Mouse (Mus musculus): ENCODE data around the gene Ssbp2.

Ssbp2 gene

DNA sequence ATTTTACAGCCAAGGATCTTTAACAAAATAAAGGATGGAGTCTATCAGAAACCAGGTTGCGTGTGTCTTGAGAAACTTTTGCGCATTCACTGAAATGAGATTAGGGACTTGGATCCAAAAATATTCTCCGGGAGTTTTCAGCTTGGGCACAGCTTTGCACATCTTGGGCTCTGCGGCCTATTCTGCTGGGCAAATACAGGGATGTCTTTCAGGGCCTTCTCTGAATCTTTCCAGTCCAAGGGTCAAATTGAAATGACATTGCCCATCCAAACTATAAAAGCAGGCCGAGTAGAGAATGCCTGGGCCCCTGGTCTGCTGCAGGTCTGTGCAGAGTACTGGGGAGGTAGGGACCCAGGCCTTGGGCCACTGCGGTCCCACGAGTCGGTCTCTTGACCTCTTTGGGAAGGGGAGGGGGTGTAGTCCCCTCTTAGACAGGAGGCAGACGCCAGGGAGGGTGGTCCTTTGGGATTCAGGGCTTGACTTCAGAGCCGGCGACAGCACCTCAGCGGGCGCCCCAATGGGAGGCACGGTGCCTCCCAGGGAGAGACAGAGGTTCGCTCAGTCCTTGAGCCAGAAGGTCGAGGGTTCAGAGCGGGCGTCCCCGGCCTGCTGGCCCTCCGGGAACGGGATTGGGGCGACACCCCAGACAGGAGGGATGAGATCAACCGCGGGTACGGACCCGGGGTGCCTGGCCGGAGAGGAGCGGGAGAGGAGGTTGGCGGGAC, at the start of gene Ssbp2:
Gene Ssbp2, plus strand, starts transcription at position 388 of the 725 bp plus-strand sequence.
- DNase-seq (ENCODE audit: low spot score in 2 of 2): no peak

DNA sequence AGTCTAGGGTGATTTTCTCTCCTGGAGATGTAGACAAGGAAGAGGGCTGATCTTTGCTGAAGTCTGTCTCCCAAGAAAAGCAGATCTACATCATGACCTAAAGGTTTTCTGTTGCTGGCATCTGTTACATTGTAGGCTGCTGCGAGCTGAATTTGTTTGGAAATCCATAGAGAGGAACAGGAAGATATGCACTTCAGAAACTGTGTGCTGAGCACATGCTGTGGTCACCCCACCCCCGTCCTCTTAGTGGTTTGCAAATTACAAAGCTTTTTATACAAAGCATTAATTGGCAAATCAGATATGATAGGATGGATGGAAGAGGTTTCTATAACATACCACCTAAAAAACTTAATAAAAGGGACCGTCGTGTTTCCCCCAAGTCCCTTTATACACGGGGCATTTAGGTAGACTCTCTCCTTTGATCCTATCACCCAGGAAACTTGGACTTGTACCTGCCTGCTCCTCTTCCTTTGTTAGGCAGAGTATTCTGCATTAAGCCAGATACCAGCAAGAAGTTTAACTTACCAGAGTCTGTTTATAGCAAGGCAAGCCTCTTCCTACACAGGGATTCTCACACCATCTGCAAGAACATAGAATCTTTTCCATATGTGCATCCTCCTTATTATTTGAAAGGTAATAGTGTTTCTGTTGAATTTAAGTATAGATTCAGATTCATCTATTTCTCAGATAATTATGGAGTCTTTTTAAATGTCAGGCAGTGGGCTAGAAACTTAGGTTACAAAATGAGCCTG, 46.2 kb upstream of the Ssbp2 start:
- DNase-seq (ENCODE audit: low spot score in 2 of 2): no peak

DNA sequence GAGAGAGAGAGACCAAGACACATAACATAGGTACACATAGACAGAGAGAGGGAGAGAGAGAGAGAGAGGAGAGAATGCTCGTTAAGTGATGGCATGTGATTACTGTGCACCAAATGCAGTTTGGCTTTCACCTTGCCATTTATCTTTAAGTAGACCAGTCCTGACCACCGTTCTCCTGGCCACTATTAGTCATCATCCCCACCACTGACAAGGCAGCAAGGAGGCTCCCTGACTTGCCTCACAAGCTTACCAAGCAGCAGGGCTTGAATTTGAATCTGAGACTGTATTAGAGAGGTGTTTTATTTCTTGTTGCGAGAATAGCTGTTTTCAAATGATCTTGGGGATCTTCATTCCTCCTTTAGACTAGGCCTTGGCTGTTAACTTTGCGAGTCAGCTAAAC, 44.2 kb upstream of the Ssbp2 start:
- no peak for DNase-seq (ENCODE audit: low spot score in 2 of 2)

DNA sequence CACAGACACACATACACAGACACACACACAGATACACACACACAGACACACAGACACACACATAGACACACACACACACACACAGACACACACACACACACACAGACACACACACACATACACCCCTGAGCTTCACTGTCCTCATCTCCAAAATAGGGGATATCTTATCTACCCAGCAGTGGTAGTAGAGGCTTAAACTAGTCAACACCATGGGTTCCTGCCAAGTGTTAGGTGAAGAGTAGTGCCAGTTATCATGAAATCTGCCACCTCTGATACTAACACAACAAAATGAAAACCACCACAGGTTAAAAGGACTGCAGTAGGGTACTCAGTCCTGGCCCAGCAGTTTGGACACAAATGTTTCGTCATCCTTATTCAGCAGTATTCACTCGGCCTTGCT, 43.4 kb upstream of the Ssbp2 start:
- no peak for DNase-seq (ENCODE audit: low spot score in 2 of 2)

DNA sequence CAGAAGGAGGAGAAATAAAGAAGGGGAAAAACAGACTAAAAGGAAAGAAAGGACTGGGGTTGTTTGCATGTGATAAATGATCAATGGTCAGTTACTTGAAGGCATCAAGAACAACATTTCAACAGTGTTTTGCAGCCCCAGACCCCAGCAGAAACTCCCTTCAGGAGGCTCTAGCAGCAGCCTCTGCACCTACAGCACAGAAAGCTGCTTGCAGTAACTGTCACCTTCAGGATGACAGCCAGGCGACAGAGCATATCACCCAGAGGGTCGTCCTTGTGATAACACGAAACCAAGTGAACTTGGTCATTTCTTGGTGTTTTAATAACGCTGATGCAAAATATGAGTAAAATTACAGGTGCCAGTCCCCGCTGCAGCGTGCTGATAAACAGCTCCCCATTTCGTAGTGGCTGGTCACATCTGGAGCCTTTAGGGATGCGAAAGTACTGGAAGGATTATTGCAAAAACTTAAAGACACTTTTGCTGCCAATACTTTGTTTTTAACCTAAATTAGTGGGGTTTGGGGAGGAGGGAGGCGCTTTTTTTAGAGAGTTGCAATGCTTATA, 38.6 kb upstream of the Ssbp2 start:
- DNase-seq (ENCODE audit: low spot score in 2 of 2): peak; percentile 38 to 50

DNA sequence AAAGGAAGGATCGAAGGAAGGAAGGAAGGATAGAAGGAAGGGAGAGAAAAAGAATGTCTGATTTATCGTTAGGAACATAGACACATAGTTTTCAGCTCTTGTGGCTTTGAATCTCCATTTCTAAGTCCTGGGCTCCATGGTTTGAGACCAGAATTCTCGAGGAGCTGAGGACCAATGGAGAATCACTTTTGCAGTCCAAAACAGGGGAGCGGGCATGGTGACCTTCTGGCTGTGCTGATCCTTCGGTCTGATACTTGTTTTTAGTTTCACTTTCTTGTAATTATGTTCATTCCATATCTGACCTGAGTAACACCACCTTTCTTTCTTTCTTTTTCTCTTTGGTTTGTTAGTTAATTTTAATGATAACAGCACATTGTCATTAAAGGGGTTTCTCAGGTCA, 29.2 kb upstream of the Ssbp2 start:
- DNase-seq (ENCODE audit: low spot score in 2 of 2): no peak

DNA sequence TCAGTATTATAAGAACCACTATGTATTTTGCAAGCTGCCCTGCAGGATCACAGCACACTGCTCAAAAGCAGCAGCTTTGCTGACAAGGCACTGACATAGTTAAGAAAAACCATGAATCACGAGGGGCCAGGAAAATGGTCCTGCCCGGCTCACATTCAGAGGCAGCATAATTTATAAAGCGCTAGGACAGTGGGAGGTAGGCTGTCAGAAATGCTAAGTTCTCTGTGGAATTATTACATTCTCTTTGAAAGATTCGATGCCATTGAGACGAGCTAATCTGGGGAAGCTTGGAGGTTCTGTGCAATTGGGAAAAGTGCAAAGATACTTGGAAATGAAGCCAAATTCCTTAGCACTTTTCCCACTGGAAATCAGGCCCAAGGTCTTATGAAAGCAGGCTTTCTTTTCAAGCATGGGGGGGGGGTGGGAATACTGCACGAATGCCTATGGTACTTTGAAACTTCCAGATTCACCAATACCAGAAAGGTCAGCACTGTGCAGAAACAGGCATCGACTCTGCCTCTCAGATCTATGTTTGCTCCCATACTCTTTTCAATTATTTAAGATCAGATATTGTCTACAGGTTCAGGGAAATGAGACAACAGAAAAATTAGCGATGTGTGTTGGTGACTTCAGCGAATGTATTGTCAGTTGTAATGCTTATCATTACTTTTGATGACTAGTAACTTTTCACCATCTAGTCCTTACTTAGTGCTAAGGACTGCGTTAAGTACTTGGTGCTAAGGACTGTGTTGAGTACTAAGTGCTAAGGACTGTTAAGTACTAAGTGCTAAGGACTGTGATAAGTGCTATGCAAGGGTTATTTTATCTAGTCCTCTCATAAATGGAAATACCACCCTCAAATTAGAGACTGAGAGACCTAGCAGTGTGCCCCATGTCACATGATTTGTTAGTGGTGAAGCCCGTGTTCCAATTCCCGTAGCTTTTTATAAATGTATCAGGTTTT, 28.4 kb upstream of the Ssbp2 start:
- peak in 1 of 2 experiments; percentile 5 for DNase-seq (ENCODE audit: low spot score in 2 of 2)

DNA sequence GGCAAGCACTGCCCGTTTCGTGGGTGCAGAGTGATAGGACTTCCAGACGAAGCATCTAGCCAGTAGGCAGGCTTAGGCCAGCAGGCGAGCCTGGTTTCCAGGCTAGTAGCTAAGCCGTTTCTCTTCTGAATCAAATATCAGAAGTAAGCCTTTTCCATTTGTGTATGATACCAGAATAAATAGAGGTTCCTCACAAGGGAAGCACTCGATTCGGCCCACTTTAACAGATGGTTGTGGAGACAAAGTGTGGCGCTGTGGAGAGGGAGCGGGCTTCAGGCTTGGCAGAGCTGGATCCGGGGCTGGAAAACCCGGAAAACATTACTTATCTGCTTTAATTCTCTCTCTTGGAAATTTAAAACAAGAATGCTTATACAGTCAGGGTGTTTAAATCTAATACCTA, 27.1 kb upstream of the Ssbp2 start:
- no peak for DNase-seq (ENCODE audit: low spot score in 2 of 2)

DNA sequence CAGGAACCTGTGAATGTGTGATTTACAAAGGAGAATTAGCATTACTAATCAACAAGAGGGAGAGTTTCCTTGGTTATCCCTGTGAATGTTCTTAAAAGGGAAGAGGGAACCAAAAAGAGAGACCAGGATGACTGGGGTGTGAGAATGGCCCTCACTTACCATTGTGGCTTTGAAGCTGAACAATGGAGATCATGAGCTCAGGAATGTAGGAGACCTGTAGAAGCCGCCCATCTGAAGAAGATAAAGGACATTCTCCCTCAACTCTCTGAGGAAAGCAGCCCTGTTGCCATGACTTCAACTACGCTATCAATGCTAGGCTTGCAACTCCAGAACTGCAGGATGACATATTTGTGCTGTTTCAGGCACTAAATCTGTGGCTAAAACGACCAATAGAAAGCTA, 22.2 kb upstream of the Ssbp2 start:
- no peak for DNase-seq (ENCODE audit: low spot score in 2 of 2)

DNA sequence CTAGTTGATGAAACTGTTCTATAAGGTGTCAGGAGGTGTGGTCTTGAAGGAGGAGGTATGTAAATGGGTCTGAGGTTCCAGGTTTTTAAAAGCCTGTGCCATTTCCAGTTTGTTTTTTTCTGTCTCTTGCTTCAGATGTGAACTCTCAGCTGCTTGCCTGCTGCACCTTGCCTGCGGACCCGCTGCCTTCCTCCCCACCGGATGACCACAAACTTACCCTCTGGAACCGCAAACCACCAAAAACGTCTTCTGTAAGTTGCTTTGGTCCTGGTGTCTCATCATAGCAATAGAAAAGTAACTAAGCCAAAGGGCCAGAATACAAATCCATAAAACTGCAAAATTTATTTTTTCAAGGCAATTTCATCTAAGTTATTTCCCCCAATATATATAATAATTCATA, 18.6 kb upstream of the Ssbp2 start:
- DNase-seq (ENCODE audit: low spot score in 2 of 2): no peak

DNA sequence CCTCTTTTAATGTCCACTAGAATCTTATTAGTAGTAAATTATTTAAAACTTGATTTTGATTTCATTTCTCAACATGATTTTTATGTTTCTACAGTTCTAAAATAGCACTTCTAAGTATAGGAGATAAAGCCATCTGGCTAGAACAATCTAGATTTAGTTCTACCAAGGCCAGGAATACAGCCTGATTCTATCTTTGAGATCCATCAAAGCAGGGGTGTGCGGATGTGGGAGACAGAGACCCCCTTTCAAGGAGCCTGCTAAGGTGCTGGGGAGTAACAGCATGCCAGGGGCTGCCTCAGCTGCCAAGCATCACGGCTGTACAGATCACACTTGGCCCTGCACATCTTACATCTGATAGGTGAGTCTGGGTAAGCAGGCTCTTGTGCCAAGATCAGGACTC, 13.4 kb upstream of the Ssbp2 start:
- no peak for DNase-seq (ENCODE audit: low spot score in 2 of 2)

DNA sequence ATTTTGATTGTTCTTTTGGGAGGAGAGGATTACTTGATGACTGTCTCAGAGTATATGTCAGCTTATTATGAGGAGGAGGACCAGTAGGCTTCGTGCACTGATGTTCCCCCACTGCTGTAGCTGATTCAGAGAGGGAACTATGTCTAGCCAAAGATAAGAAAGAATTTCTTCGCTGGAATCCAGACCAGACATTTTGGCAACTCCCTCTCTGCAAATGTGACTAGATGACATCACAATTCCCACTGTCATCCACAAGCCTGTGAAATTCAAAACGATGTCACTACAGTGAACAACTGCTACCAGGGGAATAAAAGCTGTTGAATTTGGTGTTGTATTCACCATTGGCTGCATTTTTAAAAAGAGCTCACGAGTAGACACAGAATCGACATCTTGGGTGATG, 11.1 kb upstream of the Ssbp2 start:
- no peak for DNase-seq (ENCODE audit: low spot score in 2 of 2)

DNA sequence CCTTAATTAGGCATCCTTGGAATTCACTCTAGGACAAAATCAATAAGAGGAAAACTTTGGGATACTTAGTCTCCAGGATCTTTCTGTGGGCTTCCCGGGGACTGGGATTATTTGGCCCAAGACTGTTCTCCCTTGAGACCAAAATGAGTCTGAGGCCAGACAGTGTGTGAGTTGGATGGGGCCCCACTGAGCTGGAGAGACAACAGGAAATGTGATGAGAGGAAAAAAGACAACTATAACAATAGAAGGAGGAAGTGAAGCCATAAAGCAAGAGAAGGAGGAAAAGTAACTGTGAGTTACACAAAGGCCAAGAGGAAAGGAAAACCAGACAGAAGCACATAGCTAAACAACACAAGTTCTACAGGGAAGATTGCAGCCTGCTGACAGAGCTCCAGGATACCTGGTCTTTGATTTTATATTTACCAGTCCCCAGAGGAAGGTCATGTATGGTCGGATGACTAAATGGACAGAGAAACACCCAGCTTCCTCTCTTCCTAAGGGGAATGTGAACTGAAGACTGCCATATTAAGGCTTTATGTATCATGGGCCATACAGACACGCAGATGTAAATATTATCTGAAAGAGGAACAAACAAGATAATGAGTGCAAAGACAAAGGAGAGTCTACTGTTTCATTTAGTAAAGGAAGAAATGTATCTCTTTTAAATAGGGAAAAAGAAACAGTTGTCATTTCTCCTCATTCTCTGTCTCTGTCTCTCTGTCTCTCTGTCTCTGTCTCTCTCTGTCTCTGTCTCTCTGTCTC, 8.5 kb upstream of the Ssbp2 start:
- no peak for DNase-seq (ENCODE audit: low spot score in 2 of 2)

DNA sequence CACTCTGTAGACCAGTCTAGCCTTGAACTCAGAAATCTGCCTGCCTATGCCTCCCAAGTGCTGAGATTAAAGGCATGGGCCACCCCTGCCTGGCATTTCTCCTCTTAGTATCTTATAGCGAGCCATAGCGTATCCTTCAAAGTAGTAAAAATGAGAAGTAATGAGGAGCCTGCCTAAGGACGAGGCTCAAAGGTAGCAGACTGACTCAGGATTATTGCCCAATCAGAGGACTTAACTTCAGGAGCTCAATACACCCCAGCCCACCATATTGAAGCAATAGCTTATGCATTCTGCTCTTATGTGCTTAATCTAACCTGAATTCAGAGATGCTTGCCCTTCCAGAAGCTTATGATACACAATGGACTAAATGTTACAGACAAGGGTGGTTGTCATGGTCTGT, 7.8 kb upstream of the Ssbp2 start:
- DNase-seq (ENCODE audit: low spot score in 2 of 2): no peak

DNA sequence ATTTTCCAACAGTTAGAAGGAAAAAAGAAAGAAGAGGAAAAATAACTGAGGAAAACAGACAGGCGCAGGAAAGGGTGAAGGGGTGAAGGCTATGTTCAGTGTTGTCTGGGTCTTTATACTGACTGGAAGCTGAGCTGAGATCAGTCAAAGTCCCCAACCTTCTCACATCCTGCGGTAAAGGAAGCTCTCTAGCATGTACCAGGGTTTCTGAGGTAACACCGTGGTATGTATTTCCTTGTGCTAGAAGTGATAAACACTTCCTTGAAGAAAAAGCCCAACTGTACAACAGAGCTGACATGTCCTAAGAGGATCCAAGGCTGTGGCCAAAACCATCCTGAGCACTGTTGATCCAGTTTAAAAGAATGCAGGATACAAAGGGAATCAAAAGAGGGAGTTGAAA, 6.8 kb upstream of the Ssbp2 start:
- no peak for DNase-seq (ENCODE audit: low spot score in 2 of 2)

DNA sequence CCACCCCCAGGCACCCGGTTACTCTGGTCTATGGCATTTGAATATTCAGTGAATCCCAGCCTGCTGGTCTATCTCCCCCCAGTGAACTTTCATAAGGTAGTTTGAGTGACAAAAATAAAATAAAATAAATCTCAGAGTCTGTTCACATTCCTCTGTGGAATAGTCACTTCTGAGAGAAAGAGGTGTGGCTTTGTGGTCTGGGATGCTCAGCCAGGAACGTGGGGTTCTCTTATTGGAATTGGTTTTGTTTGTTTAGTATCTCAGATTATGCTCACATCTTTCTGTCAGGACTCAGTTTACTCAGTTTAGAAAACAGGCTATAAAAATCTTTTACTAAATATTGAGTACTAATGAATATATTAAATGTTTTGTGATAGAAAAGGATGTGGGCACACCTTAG, 4.0 kb upstream of the Ssbp2 start:
- no peak for DNase-seq (ENCODE audit: low spot score in 2 of 2)

DNA sequence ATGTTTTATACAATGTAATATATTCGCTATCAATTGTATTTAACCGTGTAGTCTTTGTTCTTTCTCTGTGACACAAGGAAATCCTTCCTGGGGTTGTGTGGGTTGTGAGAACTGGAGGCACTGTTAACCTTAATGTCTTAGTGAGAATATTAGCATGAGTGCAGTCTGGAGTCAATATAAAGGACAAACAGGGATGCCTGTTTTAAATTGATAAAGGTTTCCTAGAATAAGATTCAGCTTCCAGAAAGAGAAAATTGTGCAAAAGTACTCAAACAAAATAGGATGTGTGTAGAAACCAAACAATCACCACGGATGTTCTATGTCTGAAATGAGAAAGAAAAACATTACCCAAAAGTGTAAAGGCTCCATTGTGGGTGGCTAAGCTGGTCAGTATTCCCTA, 3.3 kb upstream of the Ssbp2 start:
- DNase-seq (ENCODE audit: low spot score in 2 of 2): no peak

DNA sequence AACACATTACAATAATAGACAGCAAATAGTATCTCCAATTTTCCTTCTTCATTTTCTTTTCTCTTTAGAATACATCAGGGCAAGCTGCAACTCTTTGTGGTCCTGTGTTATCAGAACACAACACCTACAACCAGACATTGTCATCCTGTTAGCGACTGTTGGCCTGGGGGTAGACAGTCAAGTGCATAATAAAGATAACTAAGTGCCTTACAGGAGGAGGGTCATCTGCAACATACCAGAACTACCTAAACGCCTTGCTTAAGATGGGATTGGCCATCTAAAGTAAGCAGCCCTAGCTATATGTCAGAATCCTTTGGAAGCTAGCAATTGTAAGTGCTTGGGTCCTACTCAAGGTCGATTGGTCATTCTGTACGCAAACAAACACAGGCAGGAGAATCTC, 2.1 kb upstream of the Ssbp2 start:
- no peak for DNase-seq (ENCODE audit: low spot score in 2 of 2)

DNA sequence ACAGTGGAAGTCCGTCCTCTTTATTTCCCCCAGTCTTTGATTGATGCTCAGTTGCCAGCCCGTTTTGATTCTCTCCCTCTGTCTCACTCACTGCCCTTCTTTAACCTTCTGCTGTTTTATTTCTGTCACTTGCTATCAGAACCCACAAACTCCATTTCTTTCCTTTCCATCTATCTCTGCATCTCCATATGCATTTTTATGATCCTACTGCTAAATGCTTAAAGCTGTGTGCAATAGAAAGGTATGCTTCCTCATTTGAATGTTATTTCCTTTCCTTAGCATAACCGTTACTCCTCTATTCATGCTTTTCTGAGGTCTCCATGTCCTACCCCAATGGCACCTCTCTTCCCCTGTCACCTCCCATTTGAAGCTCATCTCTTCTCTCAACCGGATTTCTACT, 594 bp upstream of the Ssbp2 start:
- DNase-seq (ENCODE audit: low spot score in 2 of 2): no peak

DNA sequence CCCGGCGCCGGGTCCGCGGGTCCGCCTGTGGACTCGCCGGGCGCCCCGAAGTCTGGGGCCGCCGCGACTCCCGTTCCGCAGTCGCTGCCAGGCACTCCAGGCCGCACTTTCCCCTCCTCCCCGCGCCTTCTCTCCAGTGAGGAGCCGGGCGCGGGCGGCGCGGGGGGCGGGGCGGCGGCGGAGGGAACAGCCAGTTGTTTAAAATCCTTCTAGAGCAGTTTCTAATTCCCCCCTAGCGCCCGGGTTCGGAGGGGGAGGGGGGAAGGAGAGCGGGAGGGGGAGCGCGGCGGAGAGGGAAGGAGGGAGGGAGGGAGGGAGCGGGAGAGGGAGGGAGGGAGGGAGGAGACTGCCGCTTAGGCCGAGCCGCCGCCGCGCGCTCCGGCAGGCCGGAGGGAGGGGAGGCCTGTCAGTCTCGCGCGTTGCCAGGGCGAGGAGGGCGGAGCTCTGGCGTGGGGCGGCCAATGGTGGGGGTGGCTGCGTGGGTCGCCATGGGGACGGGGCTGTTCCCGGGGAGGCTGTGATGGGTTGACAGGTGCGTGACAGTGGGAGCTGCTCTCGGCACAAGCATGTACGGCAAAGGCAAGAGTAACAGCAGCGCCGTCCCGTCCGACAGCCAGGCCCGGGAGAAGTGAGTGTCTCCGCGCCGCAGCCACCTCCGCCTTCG, 670 bp downstream of the Ssbp2 start:
- peak; percentile 98 for DNase-seq (ENCODE audit: low spot score in 2 of 2)

DNA sequence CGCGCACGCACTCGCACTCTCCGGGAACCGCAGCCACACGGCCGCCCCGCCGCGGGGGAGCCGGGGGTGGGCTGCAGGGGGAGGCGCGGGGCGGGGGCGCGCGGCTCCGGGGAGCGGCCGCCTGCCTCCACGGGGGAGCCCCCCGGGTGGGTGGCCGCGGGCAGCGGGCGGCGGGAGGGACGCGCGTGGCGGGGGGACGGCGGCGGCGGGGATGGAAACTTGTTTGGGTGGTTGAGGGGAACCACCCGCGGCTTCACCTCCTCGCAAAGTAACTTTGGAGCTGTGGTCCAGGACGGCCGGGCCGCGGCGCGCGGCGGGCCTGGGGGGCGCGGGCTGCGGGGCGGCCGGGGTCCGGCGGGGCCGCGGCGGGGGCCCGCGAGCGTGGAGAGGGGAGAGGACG, 1.2 kb downstream of the Ssbp2 start:
- DNase-seq (ENCODE audit: low spot score in 2 of 2): no peak
